Mouse (Mus musculus): Measurements from ENCODE around the gene Iqsec1.
A peak's percentile ranks its signal among the peaks of the same experiment; 100 is the strongest.

Gene Iqsec1

GRCm38 (mm10) chr6:90815341-90815740 is 173.1 kb downstream of the Iqsec1 start:
- DNase-seq (ENCODE audit: low spot score in 2 of 2): no peak

DNA sequence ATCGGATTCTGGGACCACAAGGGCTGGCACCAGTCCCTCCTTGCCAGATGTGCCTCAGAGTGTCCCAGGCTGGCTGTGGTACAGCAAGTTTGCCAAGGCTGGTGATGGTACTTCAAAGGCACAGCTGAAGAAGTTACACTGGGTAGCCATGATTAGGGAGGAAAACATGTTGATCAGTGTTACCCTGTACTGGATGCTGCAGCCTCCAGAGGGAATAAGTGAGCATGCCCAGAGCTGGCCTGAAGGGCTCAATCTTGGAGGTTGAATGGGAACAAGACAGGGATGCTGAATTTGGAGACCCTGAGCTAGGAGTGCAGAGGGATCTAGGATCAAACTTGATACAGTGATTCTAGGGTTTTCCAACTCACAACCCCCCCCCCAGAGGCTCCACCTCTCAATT is 175.0 kb downstream of the Iqsec1 start:
- no peak for DNase-seq (ENCODE audit: low spot score in 2 of 2)

GRCm38 (mm10) chr6:90812584-90812983 is 175.9 kb downstream of the Iqsec1 start:
- no peak for DNase-seq (ENCODE audit: low spot score in 2 of 2)

GRCm38 (mm10) chr6:90812072-90812471 is 176.4 kb downstream of the Iqsec1 start:
- no peak for DNase-seq (ENCODE audit: low spot score in 2 of 2)

- DNase-seq (ENCODE audit: low spot score in 2 of 2): no peak
Observed at GRCm38 (mm10) chr6:90810576-90810975, 177.9 kb downstream of the Iqsec1 start.

DNA sequence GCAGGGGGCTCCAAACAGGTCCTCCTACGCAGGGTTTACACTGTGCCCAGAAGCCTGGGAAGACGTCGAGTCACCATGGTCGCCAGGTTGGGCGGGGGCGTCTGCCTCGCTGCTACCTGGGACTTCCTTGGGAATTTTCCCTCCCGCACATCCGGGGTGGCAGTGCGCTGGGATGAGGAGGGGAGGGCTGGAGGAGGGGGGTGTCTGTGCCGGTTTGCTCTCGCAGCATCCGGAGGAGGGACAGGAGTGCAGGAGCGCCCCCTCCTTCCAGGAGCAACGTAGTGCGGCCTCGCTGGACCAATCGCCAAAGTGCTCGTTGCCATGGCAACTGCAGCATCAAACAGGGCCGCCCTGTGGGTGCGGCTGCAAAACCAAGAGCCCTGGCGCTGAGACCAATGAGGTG is 178.5 kb downstream of the Iqsec1 start:
- peak; percentile 12 to 55 for DNase-seq (ENCODE audit: low spot score in 2 of 2)

- DNase-seq (ENCODE audit: low spot score in 2 of 2): no peak
Observed at GRCm38 (mm10) chr6:90809077-90809840, 179.2 kb downstream of the Iqsec1 start.

- DNase-seq (ENCODE audit: low spot score in 2 of 2): no peak
Observed at GRCm38 (mm10) chr6:90808544-90808943, 179.9 kb downstream of the Iqsec1 start.

DNA sequence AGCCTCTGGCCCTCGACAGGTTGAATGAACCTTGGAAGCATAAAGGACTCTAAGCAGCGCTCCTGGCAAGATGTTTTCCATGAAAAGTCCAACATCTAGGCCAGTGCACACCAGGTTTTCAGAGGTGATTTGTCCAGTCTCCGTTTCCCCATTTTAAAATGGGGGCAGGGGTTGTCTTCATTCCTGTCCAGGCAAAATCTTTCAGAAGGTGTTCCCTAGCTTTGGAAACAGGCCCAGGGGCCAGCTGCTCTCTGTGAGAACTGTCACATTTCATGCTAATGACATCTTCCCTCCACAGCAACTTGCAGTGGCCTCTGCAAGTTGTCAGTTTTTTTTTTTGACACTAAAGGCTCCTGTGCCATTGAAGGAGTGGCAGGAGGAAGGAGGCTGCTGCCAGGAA is 180.4 kb downstream of the Iqsec1 start:
- DNase-seq (ENCODE audit: low spot score in 2 of 2): no peak

DNA sequence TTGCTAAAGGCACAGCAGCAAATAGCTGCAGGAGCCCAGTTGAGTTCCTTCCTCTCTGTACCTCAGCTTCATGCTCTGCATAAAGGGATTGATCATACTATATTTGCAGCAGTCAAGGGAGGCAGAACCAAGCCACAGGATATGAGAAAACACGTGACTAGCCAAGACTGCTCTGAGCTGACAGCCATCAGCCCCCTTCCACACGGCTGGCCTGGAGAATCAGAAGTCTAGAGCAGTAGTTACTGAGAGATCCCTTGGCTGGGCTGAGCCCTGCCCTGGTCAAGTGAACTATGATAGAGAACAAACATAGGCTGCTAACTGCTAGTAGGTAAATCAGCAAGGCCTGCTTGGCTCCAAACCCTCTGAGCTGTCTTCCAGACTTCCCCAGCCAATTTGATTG is 180.9 kb downstream of the Iqsec1 start:
- DNase-seq (ENCODE audit: low spot score in 2 of 2): no peak

GRCm38 (mm10) chr6:90806743-90807142 is 181.7 kb downstream of the Iqsec1 start:
- DNase-seq (ENCODE audit: low spot score in 2 of 2): no peak

- DNase-seq (ENCODE audit: low spot score in 2 of 2): no peak
Observed at GRCm38 (mm10) chr6:90805101-90805500, 183.4 kb downstream of the Iqsec1 start.

- DNase-seq (ENCODE audit: low spot score in 2 of 2): no peak
Observed at GRCm38 (mm10) chr6:90804646-90805045, 183.8 kb downstream of the Iqsec1 start.

- no peak for DNase-seq (ENCODE audit: low spot score in 2 of 2)
Observed at GRCm38 (mm10) chr6:90802604-90803003, 185.9 kb downstream of the Iqsec1 start.

DNA sequence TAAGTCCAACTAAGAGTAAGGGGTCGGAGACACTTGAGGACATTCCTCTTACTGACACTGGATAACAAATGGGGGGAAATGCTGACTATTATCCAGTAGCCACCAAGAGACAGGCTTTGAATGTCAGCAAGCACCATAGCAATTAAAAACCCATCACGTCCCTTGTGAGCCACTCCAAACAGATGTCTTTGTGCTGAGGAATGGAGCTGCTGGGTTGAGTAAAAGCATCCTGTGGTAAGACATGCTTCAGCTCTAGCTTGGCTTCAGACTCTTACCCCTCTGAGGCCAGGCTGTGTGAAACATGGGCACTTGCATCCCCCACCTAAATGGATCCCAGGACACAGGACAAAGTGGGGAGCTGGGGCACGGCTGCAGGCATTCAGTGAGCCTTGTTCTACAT is 186.4 kb downstream of the Iqsec1 start:
- DNase-seq (ENCODE audit: low spot score in 2 of 2): no peak

- DNase-seq (ENCODE audit: low spot score in 2 of 2): no peak
Observed at GRCm38 (mm10) chr6:90800825-90801224, 187.7 kb downstream of the Iqsec1 start.

DNA sequence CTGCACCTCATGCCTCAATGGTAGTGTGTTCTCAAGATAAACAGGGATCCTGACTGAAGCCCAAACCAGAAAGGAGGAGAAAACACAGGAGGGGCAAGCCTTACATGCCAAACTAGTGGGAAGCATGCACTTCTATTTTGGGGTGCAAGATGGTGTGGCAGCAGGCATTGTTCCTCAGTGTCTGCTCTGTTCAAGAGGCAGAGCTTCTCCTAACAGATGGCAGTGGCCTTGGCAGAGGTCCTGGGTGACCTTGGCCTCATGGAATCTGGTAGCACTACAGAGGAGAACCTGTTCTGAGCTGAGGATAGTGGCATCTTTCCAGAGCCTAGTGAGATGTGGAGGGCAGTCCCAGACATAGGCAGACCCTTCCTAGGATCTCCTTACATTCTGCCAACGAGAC is 189.4 kb downstream of the Iqsec1 start:
- DNase-seq (ENCODE audit: low spot score in 2 of 2): no peak

DNA sequence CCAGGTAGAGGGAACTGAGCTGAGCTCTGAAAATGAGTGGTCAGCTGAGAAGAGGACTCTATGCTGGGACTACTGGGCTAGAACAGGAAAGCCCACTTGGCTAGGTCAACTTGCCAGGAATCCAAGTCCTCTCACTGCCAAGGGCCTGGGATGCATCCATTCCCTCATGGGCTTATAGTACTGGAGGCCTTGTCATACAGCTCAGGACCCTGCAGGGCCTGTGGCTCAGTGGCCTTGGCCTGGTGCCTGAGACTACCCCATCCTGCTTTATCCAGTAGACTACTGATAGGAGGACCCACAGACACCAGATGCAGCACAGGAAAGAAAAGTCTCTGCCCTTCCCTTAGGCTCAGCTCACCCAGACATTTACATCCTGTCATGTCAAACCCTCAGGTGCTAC is 190.3 kb downstream of the Iqsec1 start:
- no peak for DNase-seq (ENCODE audit: low spot score in 2 of 2)

DNA sequence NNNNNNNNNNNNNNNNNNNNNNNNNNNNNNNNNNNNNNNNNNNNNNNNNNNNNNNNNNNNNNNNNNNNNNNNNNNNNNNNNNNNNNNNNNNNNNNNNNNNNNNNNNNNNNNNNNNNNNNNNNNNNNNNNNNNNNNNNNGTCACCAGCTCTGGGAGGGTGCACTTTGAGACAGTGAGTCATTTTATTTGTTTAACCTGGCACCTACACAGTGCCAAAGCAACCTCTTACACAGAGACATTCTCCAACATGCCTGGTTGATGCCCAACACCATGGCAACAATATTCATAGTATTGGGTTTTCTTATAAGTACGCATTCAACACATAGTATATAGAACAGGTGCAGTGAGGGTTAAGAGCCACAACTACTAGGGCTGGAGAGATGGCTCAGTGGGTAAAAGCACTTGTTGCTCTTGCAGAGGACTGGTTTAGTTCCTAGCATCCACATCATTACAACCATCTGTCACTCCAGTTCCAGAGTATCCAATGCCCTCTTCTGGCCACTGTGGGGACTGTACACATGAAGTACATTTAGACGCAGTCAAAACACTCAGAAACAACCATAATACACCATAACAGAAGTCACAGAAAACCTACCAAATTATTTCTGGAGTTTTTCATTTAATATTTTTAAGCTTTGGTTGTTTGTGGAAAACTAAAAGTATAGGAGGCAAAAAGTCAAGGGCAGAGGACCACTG is 191.4 kb downstream of the Iqsec1 start:
- peak in 1 of 2 experiments; percentile 18 for DNase-seq (ENCODE audit: low spot score in 2 of 2)

GRCm38 (mm10) chr6:90790901-90791300 is 197.6 kb downstream of the Iqsec1 start:
- DNase-seq (ENCODE audit: low spot score in 2 of 2): no peak

DNA sequence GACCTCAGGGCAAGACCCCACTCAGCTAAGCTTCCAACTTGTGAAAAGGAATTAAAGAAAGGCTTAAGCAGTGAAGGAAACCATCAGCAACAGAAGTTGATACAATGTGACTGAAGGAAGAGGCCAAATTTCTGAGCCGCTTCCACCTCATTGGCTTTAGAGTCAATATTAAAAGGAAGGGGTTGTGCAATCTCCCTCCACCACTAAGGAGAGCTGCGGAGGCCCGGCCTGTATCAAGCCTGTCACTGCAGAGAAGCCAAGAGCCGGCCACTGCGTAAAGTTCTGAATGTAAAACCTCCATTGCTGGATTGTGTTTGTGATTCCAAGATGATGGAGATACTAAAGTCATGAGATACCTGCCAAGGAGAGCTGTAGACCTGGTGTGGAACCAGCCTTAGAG is 199.0 kb downstream of the Iqsec1 start:
- DNase-seq (ENCODE audit: low spot score in 2 of 2): no peak

- DNase-seq (ENCODE audit: low spot score in 2 of 2): no peak
Observed at GRCm38 (mm10) chr6:90787587-90787986, 200.9 kb downstream of the Iqsec1 start.

DNA sequence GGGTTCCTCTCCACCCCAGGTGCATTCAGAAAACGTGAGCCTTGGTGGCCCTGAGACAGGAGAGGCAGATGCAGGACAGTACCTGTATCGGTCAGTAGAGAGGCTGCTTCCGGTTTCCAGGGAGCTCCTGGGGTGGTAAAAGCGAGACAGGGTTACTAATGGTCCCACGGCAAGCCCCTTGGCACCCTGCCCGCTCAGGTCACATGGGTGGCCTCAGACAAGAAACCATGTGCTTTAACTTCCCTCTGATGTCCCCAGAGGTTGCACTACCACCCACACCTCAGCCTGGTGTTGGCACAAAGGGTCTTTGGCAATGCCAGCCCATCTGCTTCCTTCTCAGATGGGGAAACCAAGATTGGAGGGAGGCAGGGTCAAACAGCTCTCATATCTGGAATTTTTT is 201.4 kb downstream of the Iqsec1 start:
- no peak for DNase-seq (ENCODE audit: low spot score in 2 of 2)
